Mouse (Mus musculus) liver (tissue): ENCODE results near the gene Sparc.
"Not testable (repeated sequence)": the region's sequence is repeated elsewhere in the genome, so short reads cannot be mapped to it uniquely, and the experiment has no call there.

Experiments
- DNase-seq: peaks from one replicate; pipeline ENCODE4 v3.0.0-alpha.2; 2020; ENCODE audit warnings: mixed read lengths

Sparc gene

DNA sequence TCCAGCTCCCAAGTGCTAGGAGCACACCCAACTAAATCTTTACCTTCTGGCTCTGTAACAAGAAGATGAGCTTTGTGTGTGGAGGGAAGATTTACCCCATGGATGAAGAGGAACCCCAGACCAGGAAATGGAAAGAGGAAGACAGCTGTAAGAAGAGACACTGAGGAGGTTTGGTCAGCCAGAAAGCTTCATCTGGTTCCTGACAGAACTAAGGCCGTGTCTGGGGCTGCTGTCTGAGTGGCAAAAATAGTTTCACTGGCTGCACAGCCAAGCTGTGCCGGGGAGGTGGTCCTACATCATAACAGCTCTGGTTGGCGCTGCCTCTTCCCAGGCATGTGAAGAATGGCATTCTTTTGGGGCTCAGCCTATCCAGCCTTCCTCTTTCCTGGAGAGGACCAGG is 10.0 kb upstream of the Sparc start:
- DNase-seq, result peak; percentile 21

DNA sequence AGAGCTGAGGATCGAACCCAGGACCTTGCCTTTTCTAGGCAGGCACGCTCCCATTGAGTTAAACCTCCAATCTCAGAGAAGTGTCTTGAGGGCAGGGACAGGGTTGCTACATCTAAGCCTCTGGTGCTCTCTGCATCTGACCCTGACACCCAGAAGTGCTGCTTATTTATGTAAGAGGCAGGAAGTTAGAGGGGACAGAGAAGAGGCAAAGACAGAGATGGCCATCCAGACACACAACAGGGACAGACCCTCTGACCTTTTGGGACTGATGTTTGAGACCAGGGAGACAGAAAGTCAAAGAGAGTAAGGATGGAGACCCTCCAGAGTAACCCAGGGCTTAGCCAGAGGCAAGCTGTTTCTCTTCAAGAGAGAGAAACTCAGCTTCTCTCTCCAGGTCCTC is 7.0 kb upstream of the Sparc start:
- no peak for DNase-seq

DNA sequence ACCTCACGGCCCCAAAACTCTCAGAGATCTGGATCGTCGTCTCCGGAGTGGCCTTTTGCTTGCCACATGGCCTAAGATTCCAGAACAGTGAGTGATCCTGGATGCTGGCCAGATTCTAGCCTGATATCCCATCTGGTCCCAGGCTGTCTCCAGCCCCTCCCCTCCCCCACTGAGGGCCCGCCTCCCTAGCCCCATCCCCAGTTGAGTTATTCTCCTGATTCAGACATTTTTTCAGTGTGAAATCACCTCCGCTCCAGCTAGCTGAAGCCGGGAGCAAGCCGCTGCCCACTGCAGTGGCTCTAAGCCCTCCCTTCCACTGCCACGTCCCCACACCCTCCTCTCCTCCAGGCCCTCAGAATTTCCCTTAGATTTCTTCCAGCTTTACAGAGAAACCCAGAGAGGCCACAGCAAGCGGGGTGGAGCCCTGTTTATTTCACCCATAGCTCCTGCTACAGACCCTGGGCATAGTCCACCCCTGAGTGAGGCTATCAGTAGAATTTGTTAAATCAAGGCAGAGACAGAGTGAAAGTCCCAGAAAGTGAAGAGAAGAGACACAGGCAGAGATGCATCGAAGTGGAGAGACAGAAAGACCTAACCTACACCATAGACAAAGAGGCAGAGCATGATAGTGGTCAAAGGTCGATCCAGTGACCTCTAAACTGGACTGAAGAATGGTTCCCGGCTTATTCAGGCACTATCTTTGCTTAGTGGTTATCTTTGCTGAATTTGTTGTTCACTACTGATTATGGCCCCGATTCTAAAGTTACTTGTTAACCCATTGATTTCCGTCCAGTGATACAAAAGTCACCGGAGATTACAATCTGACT is 5.4 kb upstream of the Sparc start:
- DNase-seq, result peak; percentile 79

DNA sequence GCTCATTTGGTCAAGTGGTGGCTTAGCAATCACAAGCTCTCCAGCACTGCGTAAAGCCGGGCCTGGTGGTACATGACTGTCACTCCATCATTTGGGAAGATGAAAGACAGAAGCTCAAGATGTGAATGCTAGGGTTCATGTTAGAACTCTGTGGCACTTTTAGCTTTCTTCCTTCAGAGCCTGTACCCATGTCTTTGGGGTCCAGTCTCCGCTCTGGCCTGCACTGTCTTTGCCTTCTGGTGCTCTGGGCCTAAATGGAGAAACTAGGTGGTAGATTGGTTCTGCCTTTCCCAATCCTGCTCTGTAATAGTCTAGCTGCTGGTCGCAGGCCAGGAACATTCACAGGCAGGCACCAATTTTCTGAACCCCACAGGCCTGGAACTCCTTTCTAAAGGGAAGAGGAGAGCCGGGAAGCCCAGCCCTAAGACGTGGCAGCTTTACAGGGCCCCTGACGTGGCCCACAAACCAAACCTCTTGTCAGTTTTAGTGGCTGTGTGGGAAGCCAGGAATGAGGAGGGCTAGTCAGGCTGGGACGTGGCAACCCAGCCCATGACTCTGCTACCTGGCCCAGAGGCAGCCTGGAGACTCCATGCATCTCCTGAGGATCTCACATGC is 1.9 kb upstream of the Sparc start:
- DNase-seq, result no peak

DNA sequence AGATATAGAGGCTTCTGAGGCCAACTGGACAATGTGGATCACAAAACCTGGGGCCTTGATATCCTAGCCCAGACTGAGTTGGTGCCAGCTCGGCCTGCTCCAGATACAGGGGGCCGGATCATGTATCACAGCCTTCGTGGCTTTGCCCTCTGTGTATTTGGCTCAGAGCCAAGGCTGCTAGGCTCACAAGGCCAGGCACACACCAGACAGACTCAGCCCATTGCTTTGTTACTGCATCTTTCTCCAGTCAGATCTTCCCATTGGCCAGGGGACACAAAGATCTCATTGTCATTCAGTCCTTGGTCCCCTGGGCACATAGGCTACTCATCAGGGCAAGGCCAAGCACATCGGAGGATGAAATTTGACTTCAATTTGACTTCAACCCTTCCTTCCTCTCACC is 773 bp upstream of the Sparc start:
- DNase-seq, result peak; percentile 33

DNA sequence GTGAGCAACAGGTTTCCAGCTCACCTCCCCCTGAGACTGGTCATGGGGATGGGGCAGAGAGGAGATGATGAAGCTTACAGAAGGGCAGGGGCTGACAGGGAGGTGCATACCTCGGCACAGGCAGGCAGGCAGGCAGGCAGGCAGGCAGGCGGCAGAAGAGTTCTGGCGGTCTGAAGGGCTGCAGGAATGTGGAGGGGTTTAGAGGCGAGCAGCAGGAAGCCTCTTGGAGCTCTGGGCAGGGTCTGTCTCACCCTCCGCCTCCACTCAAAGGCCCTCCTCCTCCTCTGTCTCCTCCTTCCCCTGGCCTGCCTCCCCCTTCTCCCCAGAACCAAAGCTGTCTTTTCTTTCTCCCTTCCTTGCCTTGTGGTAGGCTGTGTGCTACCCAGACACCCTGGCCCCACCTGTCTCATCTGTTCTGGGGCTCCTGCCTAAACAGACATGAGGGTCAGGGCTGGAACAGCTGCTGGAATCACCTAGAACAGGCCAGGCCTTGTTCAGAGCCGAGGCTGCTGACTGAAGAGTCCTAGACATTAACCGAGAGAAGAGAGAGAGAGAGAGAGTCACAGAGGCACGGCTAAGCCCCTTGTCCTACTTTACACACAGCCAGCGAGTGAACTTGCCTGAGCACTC is 3.2 kb downstream of the Sparc start:
- DNase-seq, result peak; percentile 67

DNA sequence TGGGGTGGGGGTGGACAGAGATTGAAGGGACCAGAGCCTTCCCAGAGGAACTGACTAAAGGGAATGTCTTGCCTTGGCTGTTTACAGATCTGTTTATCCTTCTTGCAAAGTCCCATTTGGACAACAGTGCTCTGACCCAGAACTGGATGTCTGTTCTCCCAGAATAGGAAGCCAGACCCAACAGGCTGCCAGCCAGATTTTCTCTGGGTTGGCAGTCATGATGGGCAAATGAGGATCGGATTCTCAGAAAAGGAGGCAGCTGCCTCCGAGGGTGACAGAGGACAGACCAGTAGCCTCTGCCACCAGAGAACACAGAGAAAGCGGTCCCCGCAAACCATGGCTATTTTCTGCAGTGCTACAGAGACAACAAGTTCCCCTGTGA is 3.7 kb downstream of the Sparc start:
- no peak for DNase-seq

DNA sequence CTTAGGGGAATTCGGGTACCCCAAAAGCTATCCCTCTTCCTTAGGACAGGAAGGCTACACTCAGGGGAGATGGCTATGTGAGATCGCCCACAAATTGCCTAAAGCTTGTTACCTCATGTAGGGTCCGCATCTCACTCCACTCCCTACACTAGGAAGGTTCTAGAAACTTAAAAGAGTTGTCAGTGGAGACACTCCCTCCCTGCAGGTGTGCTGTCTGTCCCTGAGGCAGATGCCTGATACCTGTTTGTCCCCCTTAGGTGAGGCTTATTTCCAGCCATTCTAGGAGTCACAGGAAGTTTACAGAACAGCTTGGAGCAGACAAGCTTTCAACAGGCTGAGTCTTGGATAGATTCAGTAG is 4.3 kb downstream of the Sparc start:
- DNase-seq, result no peak

DNA sequence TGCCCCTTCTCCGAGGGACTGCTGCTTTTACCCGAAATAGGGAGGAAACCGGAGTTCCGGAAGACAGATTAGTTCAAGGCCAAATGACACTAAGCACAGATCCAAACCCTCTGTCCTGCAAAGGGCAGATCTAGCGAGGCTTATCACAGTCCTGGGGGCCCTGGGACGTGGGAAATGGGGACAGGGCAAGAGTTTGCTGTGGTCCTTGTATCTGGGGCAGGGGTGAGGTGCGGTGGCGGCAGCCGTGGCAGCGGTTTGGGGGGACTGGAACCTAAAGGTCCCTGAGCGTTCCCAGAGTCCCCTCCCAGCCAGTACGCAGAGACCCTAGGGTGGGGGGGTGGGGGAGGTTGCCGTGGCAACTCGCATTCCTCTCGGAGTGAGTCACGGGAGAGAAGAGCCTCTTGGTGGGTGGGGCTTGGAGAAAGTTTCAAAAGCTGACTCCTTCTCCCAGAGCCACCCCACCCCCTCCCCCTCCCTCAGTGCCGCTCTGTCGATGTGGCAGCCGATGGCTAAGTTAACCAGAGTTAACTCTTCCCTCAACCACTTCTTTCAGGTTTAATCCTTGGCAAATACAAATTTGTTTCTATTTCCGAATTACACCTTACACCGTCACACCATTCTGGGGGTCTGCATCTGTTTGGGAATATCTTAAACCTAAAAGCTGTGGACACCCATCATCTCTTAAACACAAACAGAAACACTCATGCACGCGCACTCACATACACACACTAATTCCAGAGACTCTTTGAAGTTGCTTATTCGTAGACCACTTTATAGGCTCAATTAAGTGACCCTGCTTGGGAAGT is 4.9 kb downstream of the Sparc start:
- peak; percentile 74 for DNase-seq

DNA sequence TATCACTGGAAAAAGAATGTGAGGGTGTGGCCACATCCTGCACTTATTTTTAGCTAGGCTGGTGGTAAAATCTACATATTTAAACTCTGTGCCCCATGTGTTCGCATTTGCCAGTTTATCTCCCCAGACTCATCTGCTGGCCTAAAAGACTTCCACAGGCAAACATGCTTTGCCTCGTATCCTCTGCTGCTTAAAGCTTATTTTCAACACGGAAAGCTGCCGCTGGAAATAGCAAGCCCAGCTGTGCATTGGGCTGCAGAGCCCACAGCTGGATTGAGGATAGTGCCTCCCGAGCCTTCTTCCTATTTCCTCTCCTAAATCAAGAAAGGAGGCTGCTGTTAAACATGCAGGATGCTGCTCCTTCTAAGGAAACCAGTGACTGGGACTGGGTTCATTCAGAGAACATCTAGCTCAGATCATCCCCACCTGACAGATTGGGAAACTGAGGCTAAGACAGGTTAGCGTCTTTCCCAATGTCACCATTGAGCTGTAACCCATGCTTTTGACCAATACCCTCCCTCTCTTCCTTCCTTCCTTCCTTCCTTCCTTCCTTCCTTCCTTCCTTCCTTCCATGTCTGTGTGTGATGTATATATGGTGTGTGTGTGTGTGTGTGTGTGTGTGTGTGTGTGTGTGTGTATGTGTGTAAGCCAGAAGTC is 6.2 kb downstream of the Sparc start:
- DNase-seq, result no peak

DNA sequence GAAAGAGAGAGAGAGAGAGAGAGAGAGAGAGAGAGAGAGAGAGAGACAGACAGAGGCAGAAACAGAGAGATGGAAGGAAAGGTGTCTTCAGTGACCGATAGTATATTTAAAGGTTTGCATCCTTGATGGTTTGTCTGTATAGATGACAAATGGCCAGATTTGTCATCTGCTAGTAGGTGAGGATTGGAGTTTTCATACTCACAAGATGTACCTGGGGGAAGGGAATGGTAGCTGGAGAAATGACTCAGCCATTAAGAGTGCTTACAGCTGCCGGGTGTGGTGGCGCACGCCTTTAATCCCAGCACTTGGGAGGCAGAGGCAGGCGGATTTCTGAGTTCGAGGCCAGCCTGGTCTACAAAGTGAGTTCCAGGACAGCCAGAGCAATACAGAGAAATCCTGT is 7.3 kb downstream of the Sparc start:
- not testable (repeated sequence) for DNase-seq

DNA sequence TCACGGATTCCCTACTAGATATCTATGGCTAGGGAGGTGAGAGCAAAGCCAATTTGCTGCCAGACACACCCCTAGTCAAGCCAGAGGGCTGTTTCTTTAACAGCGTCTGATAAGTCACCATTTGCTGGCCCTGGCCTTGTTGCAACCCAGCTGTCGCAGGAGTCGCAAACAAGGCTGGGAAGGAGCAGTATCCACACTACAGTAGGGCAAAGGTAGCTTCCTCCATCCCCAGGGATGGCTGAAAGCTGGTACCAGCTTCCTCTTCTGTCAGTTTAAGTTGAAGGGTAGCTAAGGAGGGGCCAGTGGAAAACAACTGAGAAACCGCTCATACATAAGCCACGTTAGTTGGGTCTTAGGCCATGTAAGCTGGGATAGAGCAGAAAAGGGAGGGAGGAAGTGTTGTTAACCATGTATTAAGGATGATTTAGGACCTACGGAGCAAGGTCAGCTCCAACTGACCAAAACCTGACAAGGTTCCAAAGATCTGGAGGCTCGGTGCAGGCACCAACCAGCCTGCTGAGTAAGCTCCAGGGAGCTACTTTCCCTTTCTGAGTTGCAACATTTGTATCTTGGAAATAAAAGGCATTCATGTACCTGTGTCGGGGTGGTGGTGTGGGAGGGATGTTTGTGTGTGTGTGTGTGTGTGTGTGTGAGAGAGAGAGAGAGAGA is 7.8 kb downstream of the Sparc start:
- no peak for DNase-seq

DNA sequence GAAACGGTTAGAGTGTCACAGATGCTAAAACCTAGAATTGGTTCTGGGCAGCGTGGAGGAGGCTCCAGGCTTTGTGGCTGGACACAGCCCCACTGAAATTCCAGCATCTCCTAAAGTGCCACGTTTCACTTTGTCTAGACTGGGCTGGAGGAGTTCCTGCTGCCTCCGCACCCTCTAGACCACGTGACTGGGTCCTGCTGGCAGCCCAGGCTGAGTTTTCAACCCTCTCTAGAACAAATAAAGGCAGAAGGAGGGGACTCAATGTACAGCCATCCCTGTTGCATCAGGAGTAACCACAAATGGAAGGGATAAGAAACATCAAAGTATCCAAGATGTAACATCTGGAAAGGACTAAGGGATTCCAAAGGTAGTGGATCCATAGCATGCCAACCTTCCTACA is 8.7 kb downstream of the Sparc start:
- no peak for DNase-seq

DNA sequence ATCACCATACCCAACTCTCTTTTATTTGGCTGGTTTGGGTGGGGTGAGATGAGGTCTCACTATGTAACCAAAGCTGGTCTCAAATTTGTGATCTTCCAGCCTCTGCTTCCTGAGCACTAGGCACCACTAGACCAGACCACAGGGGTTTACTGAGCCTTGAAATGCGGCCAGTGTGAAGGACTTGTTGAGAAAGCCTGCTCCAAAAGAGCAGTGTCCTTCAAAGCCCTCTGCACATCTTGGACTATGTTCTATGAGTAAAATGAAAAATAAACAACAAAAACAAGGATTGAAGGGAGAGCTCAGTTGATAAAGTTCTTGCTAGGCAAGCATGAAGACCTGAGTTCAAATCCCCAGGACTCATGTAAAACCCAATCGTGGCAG is 9.6 kb downstream of the Sparc start:
- DNase-seq, result no peak

DNA sequence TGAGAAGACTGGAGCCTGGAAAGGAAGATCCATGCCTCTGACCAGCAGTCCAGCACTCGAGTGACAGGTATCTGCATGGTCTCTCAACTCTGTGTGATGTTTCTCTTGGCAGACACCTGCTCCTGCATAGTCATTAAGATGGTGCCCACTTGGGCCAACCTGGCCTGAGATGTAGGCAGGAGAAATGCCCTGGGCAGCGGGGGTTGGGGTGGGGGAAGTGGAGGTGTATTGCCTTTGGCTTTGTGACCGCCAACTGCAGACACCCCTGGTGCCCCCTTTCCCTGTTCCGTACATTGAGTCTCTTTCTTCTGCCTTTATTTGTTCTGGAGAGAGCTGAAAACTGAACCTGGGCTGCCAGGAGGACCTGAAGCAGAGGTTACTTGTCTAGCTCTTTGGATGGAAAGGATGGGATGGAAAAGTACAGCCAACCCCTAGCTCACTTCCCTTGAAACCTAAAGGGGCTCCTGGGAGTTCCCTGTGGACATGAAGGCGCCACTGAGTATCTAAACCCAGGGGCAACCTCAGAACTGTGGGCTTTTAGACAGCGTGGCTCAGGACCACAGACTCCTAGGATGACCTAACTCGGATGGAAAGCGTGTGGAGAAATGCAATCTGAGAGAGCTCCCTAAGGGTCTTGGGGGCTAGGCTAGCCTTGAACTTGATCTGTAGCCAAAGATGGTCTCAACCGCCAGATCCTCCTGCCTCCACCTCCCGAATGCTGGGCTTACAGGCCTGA is 10.1 kb downstream of the Sparc start:
- no peak for DNase-seq

DNA sequence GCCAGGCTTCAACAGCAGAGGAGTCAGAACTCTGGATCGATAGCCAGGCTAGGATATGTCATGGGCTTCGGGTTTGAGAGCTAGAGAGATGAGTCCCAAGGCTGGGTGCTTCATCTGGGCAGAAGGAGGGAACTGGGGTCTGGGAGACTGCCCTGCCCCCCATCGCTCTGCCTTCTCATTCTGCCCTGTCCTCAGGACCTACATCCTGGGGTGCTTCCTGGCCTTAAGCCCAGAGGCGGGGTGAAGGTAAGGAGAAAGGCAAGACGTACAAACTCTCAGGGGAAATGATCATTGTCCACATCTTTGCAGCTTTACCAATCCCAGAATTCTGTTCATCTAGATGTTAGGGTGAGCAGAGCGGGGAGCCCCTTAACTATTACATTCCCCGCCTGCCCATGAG is 10.9 kb downstream of the Sparc start:
- DNase-seq, result no peak

DNA sequence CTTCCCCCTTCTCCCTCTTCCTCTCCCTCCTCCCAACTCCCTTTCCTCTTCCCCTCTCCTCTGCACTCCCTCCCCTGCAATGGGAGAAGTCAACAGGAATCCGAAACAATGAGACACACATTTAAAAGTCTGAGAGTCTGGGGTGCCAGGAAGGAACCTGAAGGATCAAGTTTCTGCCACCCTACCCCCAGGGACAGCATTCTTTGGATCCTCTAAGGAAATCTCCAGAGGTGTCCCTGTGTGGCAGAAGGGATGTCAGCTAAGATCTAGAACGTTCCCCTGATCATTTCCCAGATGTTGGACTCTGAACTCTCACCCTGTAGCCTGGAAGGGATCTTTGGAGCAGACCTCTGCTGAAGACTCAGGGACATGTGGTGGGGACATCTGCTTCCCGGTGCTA is 12.5 kb downstream of the Sparc start:
- DNase-seq, result no peak

DNA sequence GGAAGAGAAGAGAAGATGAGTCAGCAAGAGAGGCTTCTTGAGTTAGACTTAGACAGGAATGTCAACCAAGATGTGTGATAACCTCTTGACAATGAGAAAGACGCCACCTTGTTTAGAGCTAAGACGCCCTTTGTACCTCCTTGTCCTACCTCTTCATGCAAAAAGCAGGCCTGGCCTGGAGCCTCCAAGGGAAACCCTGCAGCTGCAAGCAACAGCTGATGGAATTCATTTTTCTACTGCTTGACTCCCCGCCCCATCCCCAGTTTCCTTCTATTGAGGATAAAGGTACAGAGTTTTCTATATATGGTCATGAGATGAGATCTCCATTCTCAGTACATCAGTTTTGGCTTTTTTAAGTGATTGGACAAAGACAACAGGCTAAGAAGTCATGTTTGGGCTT is 13.0 kb downstream of the Sparc start:
- DNase-seq, result no peak

DNA sequence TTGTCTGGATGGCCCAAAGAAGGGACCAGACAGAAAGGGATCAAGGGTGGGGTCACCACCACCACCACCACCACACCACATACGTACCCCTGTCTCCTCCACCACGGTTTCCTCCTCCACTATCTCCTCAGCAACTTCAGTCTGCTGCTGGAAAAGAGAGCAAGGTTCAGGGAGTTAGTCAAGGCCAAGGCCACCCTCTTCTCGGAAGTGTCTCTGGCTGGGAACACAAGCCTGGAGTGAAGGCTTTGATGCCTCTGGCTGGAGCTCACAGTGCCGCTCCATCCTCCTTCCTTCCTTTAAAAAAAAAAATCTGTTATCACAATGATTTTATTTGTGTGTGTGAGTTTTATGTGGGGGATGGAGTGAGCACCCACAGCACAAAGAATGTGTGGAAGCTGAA is 15.8 kb downstream of the Sparc start:
- DNase-seq, result no peak

DNA sequence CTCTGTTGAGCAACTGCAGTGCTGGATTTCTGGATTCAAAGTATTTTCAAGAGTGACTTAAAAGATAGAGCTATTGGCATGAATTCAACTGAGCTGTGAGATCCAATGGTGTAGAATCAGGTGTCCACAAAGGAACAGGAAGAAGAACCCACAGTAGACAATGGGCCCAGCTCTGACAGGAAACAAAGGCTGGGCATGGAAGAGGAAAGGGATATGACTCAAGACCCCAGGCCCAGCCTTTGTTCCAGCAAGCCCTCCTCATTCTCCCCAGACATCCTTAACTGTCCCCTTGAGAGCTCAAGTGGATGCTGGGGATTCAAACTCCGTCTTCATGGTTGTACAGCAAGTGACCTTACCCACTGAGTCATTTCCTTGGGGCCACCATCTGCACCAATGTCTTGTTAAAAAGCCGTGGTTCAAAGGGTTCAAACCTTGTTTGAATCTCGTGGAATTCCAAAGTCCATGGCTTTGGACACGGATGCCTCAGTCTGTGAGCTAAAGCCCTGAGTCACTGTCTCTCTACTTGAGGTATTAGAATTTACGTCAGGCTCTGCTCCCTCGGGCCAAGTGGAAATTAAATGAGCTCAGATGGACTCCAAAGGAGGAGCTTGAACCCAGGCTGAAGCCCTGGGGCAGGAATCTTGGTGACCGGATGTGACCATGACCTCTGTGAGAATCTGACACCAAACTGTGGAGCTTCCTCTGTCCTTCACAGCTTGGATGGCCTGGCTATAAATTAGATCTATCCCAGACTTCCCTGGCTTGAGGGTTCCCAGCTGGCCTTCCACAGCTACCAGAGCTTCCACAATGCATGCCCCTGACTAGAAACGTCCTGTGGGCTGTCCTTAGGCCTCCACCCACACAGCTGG is 17.1 kb downstream of the Sparc start:
- DNase-seq, result no peak
